Mouse (Mus musculus): ENCODE data around the gene Zc3h14. TPM values are rescaled to one million over a fixed set of nuclear protein-coding genes. Genes with fewer than 3 reads are reported as not detected.

Zc3h14 gene
- polyA plus RNA-seq, 1 experiment from 2014 or later: 120 TPM

- 86% methylated on average over 6 of the region's 6 CpGs for WGBS
- Histone ChIP-seq H3K36me3 (ENCODE audit: control insufficient read depth, insufficient read depth, low read length) (peaks cover 48% of the 10 kb centered on the region), H3K9ac (ENCODE audit: low read length) (no peak overlapping the region)
Observed at GRCm38 (mm10) chr12:98757636-98758035, 10.9 kb downstream of the Zc3h14 start.

DNA sequence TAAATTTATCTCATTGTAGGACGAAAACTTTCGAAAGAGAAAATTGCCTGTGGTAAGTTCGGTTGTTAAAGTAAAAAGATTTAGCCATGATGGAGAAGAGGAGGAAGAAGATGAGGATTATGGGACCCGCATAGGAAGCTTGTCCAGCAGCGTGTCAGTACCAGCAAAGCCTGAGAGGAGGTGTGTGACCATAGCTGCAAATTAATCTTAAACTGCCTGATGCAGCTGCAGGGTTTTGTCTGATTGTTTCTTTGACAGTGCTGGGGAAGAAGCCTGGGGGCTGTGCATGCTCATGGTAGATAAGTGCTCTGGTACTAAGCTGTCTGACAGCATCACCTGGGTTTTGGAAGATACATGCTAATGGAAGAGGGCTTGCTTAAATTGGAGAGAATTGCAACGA is 12.9 kb downstream of the Zc3h14 start:
- Histone ChIP-seq H3K36me3 (ENCODE audit: control insufficient read depth, insufficient read depth, low read length) (peaks cover 52% of the 10 kb centered on the region), H3K9me3 (ENCODE audit: control insufficient read depth, low read length) (no peaks in the 10 kb centered on the region), H3K9ac (ENCODE audit: low read length) (no peak overlapping the region), H3K4me2 (ENCODE audit: low read depth, low read length) (no peak overlapping the region), H3K27ac (ENCODE audit: low read length) (no peak overlapping the region), H3K27me3 (ENCODE audit: control insufficient read depth, insufficient read depth, low read depth, low read length) (no peaks in the 10 kb centered on the region), H3K4me1 (replicated peaks; ENCODE audit: control insufficient read depth, insufficient read depth, low read length) (no peaks in the 10 kb centered on the region), H3K4me3 (ENCODE audit: low read length) (no peak overlapping the region)
- WGBS: 90% methylated on average over 6 of the region's 6 CpGs
- no peak for ATAC-seq (ENCODE audit: low read depth)

More at GRCm38 (mm10) chr12:98757636-98758035, 10.9 kb downstream of the Zc3h14 start:
- Histone ChIP-seq H3K4me3 (ENCODE audit: low read length) (no peak overlapping the region), H3K4me1 (replicated peaks; ENCODE audit: control insufficient read depth, insufficient read depth, low read length) (no peaks in the 10 kb centered on the region), H3K4me2 (ENCODE audit: low read depth, low read length) (no peak overlapping the region), H3K27ac (ENCODE audit: low read length) (no peak overlapping the region), H3K9me3 (ENCODE audit: control insufficient read depth, low read length) (no peaks in the 10 kb centered on the region), H3K27me3 (ENCODE audit: control insufficient read depth, insufficient read depth, low read depth, low read length) (no peaks in the 10 kb centered on the region)
- no peak for ATAC-seq (ENCODE audit: low read depth)

DNA sequence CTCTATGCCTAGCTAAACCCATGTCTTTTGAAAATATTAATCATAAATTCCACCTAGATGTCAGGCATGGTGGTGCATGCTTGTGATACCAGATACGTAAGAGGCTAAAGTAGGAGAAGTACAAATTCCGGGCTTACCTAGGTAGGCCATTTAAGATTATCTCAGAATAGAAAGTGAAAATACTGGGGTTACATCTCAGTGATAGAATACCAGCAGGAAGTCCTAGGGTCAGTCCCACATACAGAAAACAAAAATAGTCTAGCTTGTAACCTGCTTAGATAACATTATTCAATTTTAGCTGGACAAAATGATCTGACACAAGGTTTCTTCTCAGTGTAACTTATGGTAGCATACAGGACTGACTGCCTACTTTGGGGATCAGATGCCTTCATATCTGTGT is 19.5 kb downstream of the Zc3h14 start:
- 88% methylated on average over 2 of the region's 2 CpGs for WGBS
- no peak overlapping the region for H3K27ac ChIP-seq (ENCODE audit: low read length)
- no peaks in the 10 kb centered on the region for H3K9me3 ChIP-seq (ENCODE audit: control insufficient read depth, low read length)
- no peaks in the 10 kb centered on the region for H3K27me3 ChIP-seq (ENCODE audit: control insufficient read depth, insufficient read depth, low read depth, low read length)
- H3K4me2 ChIP-seq (ENCODE audit: low read depth, low read length): no peak overlapping the region
- no peaks in the 10 kb centered on the region for H3K4me1 ChIP-seq (replicated peaks; ENCODE audit: control insufficient read depth, insufficient read depth, low read length)
- ATAC-seq (ENCODE audit: low read depth): no peak
- H3K9ac ChIP-seq (ENCODE audit: low read length): no peak overlapping the region
- H3K4me3 ChIP-seq (ENCODE audit: low read length): no peak overlapping the region
- peaks cover 48% of the 10 kb centered on the region for H3K36me3 ChIP-seq (ENCODE audit: control insufficient read depth, insufficient read depth, low read length)

DNA sequence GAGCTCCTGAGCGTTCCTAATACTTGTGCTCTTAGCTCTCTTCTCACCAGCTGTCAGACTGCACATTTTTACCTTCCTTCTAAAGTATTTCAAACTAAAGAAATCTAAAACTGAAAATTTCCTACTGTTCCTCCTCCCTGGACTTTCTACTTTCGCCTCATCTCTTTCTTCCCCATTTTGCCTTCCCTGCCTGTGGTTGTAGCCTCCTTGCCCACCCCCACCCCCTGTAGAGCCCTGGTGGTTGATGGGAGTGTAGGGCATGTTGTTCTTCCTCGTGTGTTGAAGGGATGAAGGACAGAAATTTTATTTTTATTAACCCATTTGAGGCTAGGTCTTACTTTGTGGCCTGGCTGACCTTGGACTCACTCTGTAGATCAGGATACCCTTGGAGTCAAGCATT is 30.7 kb downstream of the Zc3h14 start:
- no peak for ATAC-seq (ENCODE audit: low read depth)
- 66% methylated on average over 3 of the region's 3 CpGs for WGBS
- Histone ChIP-seq H3K27ac (ENCODE audit: low read length) (no peak overlapping the region), H3K4me2 (ENCODE audit: low read depth, low read length) (no peak overlapping the region), H3K4me3 (ENCODE audit: low read length) (no peak overlapping the region), H3K27me3 (ENCODE audit: control insufficient read depth, insufficient read depth, low read depth, low read length) (no peaks in the 10 kb centered on the region), H3K36me3 (ENCODE audit: control insufficient read depth, insufficient read depth, low read length) (peaks cover 44% of the 10 kb centered on the region), H3K9ac (ENCODE audit: low read length) (no peak overlapping the region), H3K9me3 (ENCODE audit: control insufficient read depth, low read length) (no peaks in the 10 kb centered on the region), H3K4me1 (replicated peaks; ENCODE audit: control insufficient read depth, insufficient read depth, low read length) (no peaks in the 10 kb centered on the region)

- no peak for ATAC-seq (ENCODE audit: low read depth)
- no peak overlapping the region for H3K4me3 ChIP-seq (ENCODE audit: low read length)
- no peaks in the 10 kb centered on the region for H3K9me3 ChIP-seq (ENCODE audit: control insufficient read depth, low read length)
- no peaks in the 10 kb centered on the region for H3K4me1 ChIP-seq (replicated peaks; ENCODE audit: control insufficient read depth, insufficient read depth, low read length)
- H3K4me2 ChIP-seq (ENCODE audit: low read depth, low read length): no peak overlapping the region
- no peak overlapping the region for H3K27ac ChIP-seq (ENCODE audit: low read length)
- H3K27me3 ChIP-seq (ENCODE audit: control insufficient read depth, insufficient read depth, low read depth, low read length): no peaks in the 10 kb centered on the region
- WGBS: 79% methylated on average over 4 of the region's 4 CpGs
- H3K36me3 ChIP-seq (ENCODE audit: control insufficient read depth, insufficient read depth, low read length): peaks cover 52% of the 10 kb centered on the region
- H3K9ac ChIP-seq (ENCODE audit: low read length): no peak overlapping the region
Observed at GRCm38 (mm10) chr12:98779148-98779547, 32.4 kb downstream of the Zc3h14 start.

- no peak for ATAC-seq (ENCODE audit: low read depth)
- Histone ChIP-seq H3K9ac (ENCODE audit: low read length) (no peak overlapping the region), H3K4me1 (replicated peaks; ENCODE audit: control insufficient read depth, insufficient read depth, low read length) (no peaks in the 10 kb centered on the region), H3K27ac (ENCODE audit: low read length) (no peak overlapping the region), H3K4me2 (ENCODE audit: low read depth, low read length) (no peak overlapping the region), H3K4me3 (ENCODE audit: low read length) (no peak overlapping the region), H3K27me3 (ENCODE audit: control insufficient read depth, insufficient read depth, low read depth, low read length) (no peaks in the 10 kb centered on the region), H3K36me3 (ENCODE audit: control insufficient read depth, insufficient read depth, low read length) (peaks cover 48% of the 10 kb centered on the region), H3K9me3 (ENCODE audit: control insufficient read depth, low read length) (no peaks in the 10 kb centered on the region)
- 97% methylated on average over 1 of the region's 1 CpGs for WGBS
Observed at GRCm38 (mm10) chr12:98784251-98784650, 37.5 kb downstream of the Zc3h14 start.

GRCm38 (mm10) chr12:98795731-98796318 is 49.1 kb downstream of the Zc3h14 start:
- no peaks in the 10 kb centered on the region for H3K27me3 ChIP-seq (ENCODE audit: control insufficient read depth, insufficient read depth, low read depth, low read length)
- no peak for ATAC-seq (ENCODE audit: low read depth)
- no peak overlapping the region for H3K4me2 ChIP-seq (ENCODE audit: low read depth, low read length)
- peaks cover 11% of the 10 kb centered on the region for H3K36me3 ChIP-seq (ENCODE audit: control insufficient read depth, insufficient read depth, low read length)
- H3K9ac ChIP-seq (ENCODE audit: low read length): no peak overlapping the region
- no peak overlapping the region for H3K27ac ChIP-seq (ENCODE audit: low read length)
- 95% methylated on average over 3 of the region's 3 CpGs for WGBS
- H3K4me3 ChIP-seq (ENCODE audit: low read length): no peak overlapping the region
- H3K9me3 ChIP-seq (ENCODE audit: control insufficient read depth, low read length): no peaks in the 10 kb centered on the region
- H3K4me1 ChIP-seq (replicated peaks; ENCODE audit: control insufficient read depth, insufficient read depth, low read length): no peaks in the 10 kb centered on the region

- Histone ChIP-seq H3K36me3 (ENCODE audit: control insufficient read depth, insufficient read depth, low read length) (no peaks in the 10 kb centered on the region), H3K4me3 (ENCODE audit: low read length) (no peak overlapping the region), H3K4me2 (ENCODE audit: low read depth, low read length) (no peak overlapping the region), H3K9ac (ENCODE audit: low read length) (no peak overlapping the region), H3K27me3 (ENCODE audit: control insufficient read depth, insufficient read depth, low read depth, low read length) (no peaks in the 10 kb centered on the region), H3K4me1 (replicated peaks; ENCODE audit: control insufficient read depth, insufficient read depth, low read length) (no peaks in the 10 kb centered on the region), H3K9me3 (ENCODE audit: control insufficient read depth, low read length) (no peaks in the 10 kb centered on the region), H3K27ac (ENCODE audit: low read length) (no peak overlapping the region)
- ATAC-seq (ENCODE audit: low read depth): no peak
- WGBS: 65% methylated on average over 5 of the region's 5 CpGs
Observed at GRCm38 (mm10) chr12:98800334-98800733, 53.6 kb downstream of the Zc3h14 start.

GRCm38 (mm10) chr12:98802245-98802644 is 55.5 kb downstream of the Zc3h14 start:
- Histone ChIP-seq H3K4me3 (ENCODE audit: low read length) (no peak overlapping the region), H3K4me2 (ENCODE audit: low read depth, low read length) (no peak overlapping the region), H3K27ac (ENCODE audit: low read length) (no peak overlapping the region), H3K36me3 (ENCODE audit: control insufficient read depth, insufficient read depth, low read length) (no peaks in the 10 kb centered on the region), H3K9me3 (ENCODE audit: control insufficient read depth, low read length) (no peaks in the 10 kb centered on the region), H3K27me3 (ENCODE audit: control insufficient read depth, insufficient read depth, low read depth, low read length) (no peaks in the 10 kb centered on the region), H3K4me1 (replicated peaks; ENCODE audit: control insufficient read depth, insufficient read depth, low read length) (no peaks in the 10 kb centered on the region), H3K9ac (ENCODE audit: low read length) (no peak overlapping the region)
- WGBS: 64% methylated on average over 3 of the region's 3 CpGs
- ATAC-seq (ENCODE audit: low read depth): no peak

All from lung, embryonic 16.5 days (tissue).